Mouse (Mus musculus) hindbrain, embryonic 16.5 days (tissue): ENCODE data around the gene LTO1. TPM values are rescaled to one million over a fixed set of nuclear protein-coding genes. Genes with fewer than 3 reads are reported as not detected.

Source experiments
- ATAC-seq: fragments of 200-750 bp; cut with Nextera tagmentation; 2 replicates; pipeline ENCODE4 v1.8.0; 2017; ENCODE audit warnings: moderate TSS enrichment, moderate library complexity
- H3K27ac ChIP-seq: fragments of 300-500 bp; sonication (generic); 2 replicates; pipeline ENCODE4 v1.5.1; 2014; ENCODE audit warnings: low read depth, mild to moderate bottlenecking, control low read depth, low read length, moderate library complexity
- H3K27me3 ChIP-seq: fragments of 300-500 bp; sonication (generic); replicated peaks from 2 replicates; pipeline ENCODE4 v1.6.1; 2014; ENCODE audit warnings: low read length; ENCODE audit not compliant: control insufficient read depth, insufficient read depth
- H3K36me3 ChIP-seq: fragments of 300-500 bp; sonication (generic); 2 replicates; pipeline ENCODE4 v1.6.1; 2014; ENCODE audit warnings: mild to moderate bottlenecking, low read length, moderate library complexity, mixed read lengths; ENCODE audit not compliant: control insufficient read depth, insufficient read depth
- H3K4me1 ChIP-seq: fragments of 300-500 bp; sonication (generic); 2 replicates; pipeline ENCODE4 v1.6.1; 2014; ENCODE audit warnings: low read depth, low read length; ENCODE audit not compliant: control insufficient read depth, insufficient read depth
- H3K4me2 ChIP-seq: fragments of 300-500 bp; sonication (generic); 2 replicates; pipeline ENCODE4 v1.6.1; 2014; ENCODE audit warnings: mild to moderate bottlenecking, low read length, control low read depth, moderate library complexity
- H3K4me3 ChIP-seq: fragments of 300-500 bp; sonication (generic); 2 replicates; pipeline ENCODE4 v1.5.1; 2014; ENCODE audit warnings: mild to moderate bottlenecking, low read length, control low read depth, moderate library complexity
- H3K9ac ChIP-seq: fragments of 300-500 bp; sonication (generic); 2 replicates; pipeline ENCODE4 v1.6.1; 2014; ENCODE audit warnings: low read depth, mild to moderate bottlenecking, control low read depth, low read length, moderate library complexity
- H3K9me3 ChIP-seq: fragments of 300-500 bp; sonication (generic); 2 replicates; pipeline ENCODE4 v1.6.1; 2014; ENCODE audit warnings: mild to moderate bottlenecking, low read length, moderate library complexity; ENCODE audit not compliant: control insufficient read depth
- WGBS: fragments of 180-500 bp; shearing (Covaris S2); extraction: QIAGEN DNeasy Blood & Tissue Kit; methylation state at CpG from one replicate; pipeline ENCODE4 v1.1.7; 2014; 5-methylcytosine and 5-hydroxymethylcytosine counted together
- polyA plus RNA-seq: library from polyadenylated mRNA; unstranded; fragments of >200 nt; fragmentation: Nextera tagmentation; extraction: Ambion mirVana; gene quantifications from 2 replicates; pipeline ENCODE4 v1.2.1, GENCODE M21; 2015

Gene LTO1
- polyA plus RNA-seq, 1 experiment from 2014 or later, result 32.5 TPM

DNA sequence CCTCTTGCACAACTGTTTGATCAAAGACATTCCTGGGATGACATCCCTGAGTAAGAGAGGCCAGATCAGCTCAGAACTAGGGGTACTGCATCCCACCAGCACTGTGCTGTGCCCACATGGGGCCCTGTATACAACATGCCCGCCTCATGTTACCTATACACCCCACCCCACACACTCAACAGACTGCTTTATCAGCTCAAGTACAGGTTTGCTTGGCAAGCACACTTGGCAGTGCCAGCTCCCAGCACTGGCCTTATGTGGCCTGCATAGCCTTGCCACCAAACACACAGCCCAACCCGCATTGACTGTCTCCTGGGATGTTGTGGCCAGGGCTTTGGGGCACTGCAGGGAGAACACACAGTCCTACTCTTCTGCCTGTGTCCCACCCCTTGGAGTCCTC lies 12.7 kb downstream of the LTO1 start:
- Histone ChIP-seq H3K4me2 (no peak overlapping the region), H3K36me3 (peaks cover 2% of the 10 kb centered on the region; the same call in 1 of the 2 replicates), H3K9ac (no peak overlapping the region; the same call in 1 of the 2 replicates), H3K27ac (no peak overlapping the region), H3K4me1 (peaks cover 6% of the 10 kb centered on the region), H3K27me3 (no peaks in the 10 kb centered on the region), H3K4me3 (no peak overlapping the region), H3K9me3 (no peaks in the 10 kb centered on the region)
- 79% methylated on average over 2 of the region's 2 CpGs for WGBS
- ATAC-seq, result no peak

DNA sequence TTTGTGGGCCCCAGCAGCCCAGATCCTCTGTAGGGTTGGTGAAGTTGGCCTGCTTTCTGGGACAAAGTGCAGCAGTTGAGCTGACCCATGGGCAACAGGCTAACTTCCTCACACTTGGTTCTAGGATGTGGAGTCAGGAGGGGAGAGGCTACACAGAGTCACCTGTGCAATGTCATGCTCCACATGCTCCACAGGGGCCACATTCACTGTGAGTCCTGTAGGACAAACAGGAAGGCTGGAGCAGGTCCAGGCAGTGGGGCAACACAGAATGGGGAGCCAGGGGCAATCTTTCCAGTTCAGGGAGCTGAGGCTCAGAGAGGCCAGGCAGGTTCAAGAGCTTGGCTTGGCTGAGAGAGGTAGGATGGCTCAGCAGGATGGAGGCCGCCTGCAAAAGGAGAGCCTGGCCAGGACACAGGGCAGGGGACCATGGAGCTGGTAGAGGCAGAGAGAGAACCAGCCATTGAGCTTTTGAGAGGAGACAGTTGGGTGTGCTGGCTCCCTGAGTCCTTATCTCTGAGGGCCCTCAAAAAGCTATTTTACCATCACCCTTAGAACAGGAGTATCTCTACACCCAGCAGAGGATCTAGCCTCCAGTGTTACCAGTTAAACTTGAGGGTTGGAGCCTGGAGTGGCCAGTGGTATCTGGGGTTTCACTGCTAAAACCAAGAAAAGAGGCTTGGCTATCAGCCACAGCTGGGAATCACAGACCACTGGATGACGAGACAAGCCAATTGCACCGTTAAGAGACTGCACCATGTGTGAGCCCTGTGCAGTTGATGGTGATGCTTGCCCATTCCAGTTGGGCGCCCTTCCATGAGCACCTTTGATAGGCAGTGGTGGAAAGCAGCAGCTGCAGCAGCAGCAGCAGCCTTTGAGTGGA lies 13.3 kb downstream of the LTO1 start:
- Histone ChIP-seq H3K9me3 (no peaks in the 10 kb centered on the region), H3K36me3 (peaks cover 2% of the 10 kb centered on the region; the same call in 1 of the 2 replicates), H3K4me1 (peaks cover 6% of the 10 kb centered on the region), H3K4me2 (no peak overlapping the region), H3K27ac (no peak overlapping the region), H3K27me3 (no peaks in the 10 kb centered on the region), H3K9ac (no peak overlapping the region), H3K4me3 (no peak overlapping the region)
- ATAC-seq, result no peak
- WGBS, result 73% methylated on average over 4 of the region's 4 CpGs

DNA sequence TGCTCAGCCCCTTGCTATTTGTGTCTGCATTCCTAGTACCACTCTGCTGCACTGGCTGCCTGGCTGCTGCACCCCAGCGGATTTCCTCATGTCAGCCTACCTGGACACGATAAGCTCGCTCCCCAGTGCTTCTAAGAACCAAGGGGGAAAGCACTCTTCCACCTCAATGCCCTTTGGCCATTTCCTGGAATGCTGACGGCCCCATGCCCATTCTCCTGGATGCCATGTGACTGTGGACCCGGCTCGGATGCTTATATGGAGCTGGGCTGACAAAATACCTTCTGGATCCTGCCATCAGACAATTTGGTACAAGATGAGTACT lies 13.9 kb downstream of the LTO1 start:
- Histone ChIP-seq H3K27ac (no peak overlapping the region), H3K27me3 (no peaks in the 10 kb centered on the region), H3K4me2 (no peak overlapping the region), H3K4me1 (peaks cover 6% of the 10 kb centered on the region), H3K4me3 (no peak overlapping the region), H3K9me3 (no peaks in the 10 kb centered on the region), H3K9ac (no peak overlapping the region), H3K36me3 (peaks cover 2% of the 10 kb centered on the region; the same call in 1 of the 2 replicates)
- WGBS, result 78% methylated on average over 6 of the region's 6 CpGs
- ATAC-seq, result no peak

DNA sequence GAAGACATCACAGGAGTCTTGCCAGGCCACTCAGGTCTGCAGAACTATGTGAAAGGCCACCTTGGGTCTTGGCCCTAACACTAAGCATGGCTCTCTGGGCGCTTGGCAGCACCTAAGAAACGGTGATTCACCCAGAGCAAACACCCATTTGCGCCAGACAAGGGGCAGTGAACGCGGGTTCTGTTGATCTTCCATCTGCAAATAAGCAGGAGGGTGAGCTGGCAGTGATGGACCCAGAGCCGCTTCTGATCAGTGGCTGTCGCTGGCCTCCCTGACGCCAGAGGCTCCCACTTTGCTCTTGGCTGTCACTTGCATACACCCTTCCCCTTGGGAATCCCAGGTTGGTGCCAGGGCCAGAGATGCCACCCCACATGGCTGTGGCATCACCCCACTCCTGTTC lies 14.6 kb downstream of the LTO1 start:
- Histone ChIP-seq H3K27me3 (no peaks in the 10 kb centered on the region), H3K4me3 (no peak overlapping the region), H3K27ac (no peak overlapping the region), H3K9me3 (no peaks in the 10 kb centered on the region), H3K4me2 (no peak overlapping the region), H3K9ac (no peak overlapping the region), H3K36me3 (peaks cover 2% of the 10 kb centered on the region; the same call in 1 of the 2 replicates), H3K4me1 (peaks cover 6% of the 10 kb centered on the region)
- 69% methylated on average over 8 of the region's 8 CpGs for WGBS
- no peak for ATAC-seq

DNA sequence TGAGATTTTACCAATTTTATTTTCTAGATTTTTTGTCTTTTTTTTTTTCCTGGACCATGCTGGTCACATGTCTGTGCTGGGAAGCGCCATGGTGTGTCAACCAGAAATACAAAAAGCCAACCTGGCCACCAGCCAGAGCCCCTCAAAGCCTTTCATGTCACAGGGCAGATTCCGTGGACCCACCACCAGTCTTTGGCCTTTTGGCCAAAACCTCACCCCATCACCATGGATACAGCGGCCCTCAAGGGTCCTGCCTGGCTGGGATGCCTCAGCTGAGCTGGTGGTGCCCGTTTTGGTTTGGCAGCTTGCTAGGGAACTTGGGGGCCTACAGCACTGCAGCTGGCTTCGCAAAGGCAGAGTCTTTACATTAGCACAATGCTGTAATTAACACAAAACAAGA lies 15.0 kb downstream of the LTO1 start:
- Histone ChIP-seq H3K27ac (no peak overlapping the region), H3K36me3 (peaks cover 2% of the 10 kb centered on the region; the same call in 1 of the 2 replicates), H3K9ac (peak overlapping the region; percentile 8; the same call in 1 of the 2 replicates), H3K9me3 (no peaks in the 10 kb centered on the region), H3K4me2 (no peak overlapping the region), H3K4me3 (no peak overlapping the region), H3K4me1 (peaks cover 6% of the 10 kb centered on the region), H3K27me3 (no peaks in the 10 kb centered on the region)
- WGBS, result 32% methylated on average over 5 of the region's 5 CpGs
- 0 out of 2 replicates have a peak, but pooled peaks have one; percentile 37 for ATAC-seq

DNA sequence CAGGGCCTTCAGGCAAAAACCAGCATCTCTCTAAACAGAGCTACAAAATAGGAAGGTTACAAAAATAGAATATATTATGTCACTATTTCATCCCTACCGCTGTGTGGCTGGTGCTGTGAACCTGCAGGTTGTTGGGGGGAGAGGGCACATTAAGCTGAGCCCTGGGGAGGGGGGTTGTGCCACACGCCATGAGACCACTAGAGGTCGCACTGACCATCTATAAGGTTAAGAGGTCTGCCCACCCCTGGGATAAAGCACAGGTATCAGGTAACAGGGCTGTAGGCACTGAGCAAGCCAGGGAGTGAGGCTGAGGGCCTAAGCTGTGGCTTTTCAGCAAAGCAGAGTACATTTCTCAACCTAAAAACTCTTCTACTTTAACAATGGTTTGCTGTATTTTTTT lies 16.9 kb downstream of the LTO1 start:
- WGBS, result 21% methylated on average over 3 of the region's 3 CpGs
- no peak for ATAC-seq

DNA sequence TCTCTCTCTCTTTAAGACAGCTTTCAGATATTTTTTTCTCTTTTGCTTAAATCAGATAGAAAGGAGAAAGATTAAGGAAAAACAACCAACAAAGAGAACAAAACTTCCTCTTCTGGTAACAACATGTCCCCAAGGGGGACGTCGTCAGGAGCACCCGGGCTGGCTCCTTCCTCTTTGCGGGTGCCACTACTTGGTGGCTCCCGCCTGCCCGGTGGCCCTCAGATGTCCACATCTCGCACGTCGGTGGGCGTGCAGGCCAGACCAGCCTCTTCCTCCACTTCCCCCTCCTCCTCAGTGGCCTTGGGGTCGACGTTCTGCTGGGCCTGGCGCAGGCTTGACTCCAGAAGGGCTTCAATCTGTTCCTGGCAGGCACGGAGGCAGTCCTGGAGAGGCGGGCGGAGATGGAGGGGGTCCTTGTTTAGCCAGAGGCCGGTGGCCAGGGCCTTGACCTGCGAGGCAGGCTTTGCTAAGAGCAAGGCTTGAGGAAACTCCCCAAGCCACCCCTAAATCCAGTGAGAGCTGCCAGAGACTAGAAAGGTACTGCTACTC lies 17.6 kb downstream of the LTO1 start:
- no peak overlapping the region for H3K4me2 ChIP-seq
- no peak for ATAC-seq
- peaks cover 10% of the 10 kb centered on the region for H3K4me1 ChIP-seq
- 70% methylated on average over 17 of the region's 18 CpGs for WGBS
- no peaks in the 10 kb centered on the region for H3K27me3 ChIP-seq
- H3K9me3 ChIP-seq, result no peaks in the 10 kb centered on the region
- H3K9ac ChIP-seq, result no peak overlapping the region
- no peak overlapping the region for H3K4me3 ChIP-seq
- H3K36me3 ChIP-seq, result peaks cover 2% of the 10 kb centered on the region; the same call in 1 of the 2 replicates
- H3K27ac ChIP-seq, result no peak overlapping the region

More for the DNA sequence above, 16.9 kb downstream of the LTO1 start:
- Histone ChIP-seq H3K4me1 (peaks cover 10% of the 10 kb centered on the region), H3K9ac (no peak overlapping the region), H3K36me3 (peaks cover 2% of the 10 kb centered on the region; the same call in 1 of the 2 replicates), H3K27me3 (no peaks in the 10 kb centered on the region), H3K4me3 (no peak overlapping the region), H3K27ac (no peak overlapping the region), H3K9me3 (no peaks in the 10 kb centered on the region), H3K4me2 (no peak overlapping the region)

DNA sequence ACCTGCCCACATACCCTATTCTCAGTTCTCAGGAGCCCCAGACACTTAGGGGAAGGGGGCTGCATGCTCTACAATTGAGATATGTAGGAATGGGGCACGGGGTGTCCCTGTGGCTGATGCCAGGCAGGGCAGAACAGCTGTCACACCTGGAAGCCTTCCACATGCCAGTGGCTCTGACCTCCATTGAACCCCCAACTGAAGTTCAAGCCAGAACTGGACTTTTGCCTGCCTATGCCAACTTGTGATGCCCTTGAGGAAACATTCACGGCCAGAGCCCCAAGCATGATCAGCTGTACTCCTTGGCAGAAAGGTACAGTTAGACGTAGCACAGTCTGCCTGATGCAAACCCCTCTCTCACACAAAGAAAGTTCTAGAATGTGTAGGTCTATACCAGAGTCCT lies 18.4 kb downstream of the LTO1 start:
- H3K4me3 ChIP-seq, result no peak overlapping the region
- ATAC-seq, result no peak
- no peaks in the 10 kb centered on the region for H3K9me3 ChIP-seq
- H3K9ac ChIP-seq, result no peak overlapping the region
- H3K4me2 ChIP-seq, result no peak overlapping the region
- peaks cover 2% of the 10 kb centered on the region; the same call in 1 of the 2 replicates for H3K36me3 ChIP-seq
- H3K27ac ChIP-seq, result no peak overlapping the region
- peaks cover 18% of the 10 kb centered on the region for H3K4me1 ChIP-seq
- WGBS, result 87% methylated on average over 3 of the region's 3 CpGs
- no peaks in the 10 kb centered on the region for H3K27me3 ChIP-seq

DNA sequence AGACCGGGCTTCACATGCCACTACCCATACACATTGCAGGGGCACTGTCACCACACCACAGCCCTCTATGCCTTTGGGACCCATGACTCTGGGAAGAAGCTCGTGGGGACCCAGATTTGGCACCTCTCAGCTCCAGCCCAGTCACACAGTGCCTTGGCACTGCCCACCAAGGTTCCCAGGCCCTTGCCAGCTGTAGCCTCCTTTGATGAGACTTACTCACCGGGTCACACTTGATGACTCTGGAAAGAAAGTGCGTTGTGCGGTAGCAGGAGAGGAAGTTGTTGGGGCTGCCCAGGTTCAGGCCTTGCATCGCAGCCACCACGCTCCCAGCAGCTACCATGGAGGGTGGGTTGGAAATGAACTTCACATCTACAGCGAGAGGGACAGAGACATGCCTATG lies 18.9 kb downstream of the LTO1 start:
- no peaks in the 10 kb centered on the region for H3K27me3 ChIP-seq
- 90% methylated on average over 8 of the region's 8 CpGs for WGBS
- H3K9ac ChIP-seq, result no peak overlapping the region
- H3K36me3 ChIP-seq, result peaks cover 2% of the 10 kb centered on the region; the same call in 1 of the 2 replicates
- H3K9me3 ChIP-seq, result no peaks in the 10 kb centered on the region
- H3K4me3 ChIP-seq, result no peak overlapping the region
- peaks cover 22% of the 10 kb centered on the region for H3K4me1 ChIP-seq
- ATAC-seq, result no peak
- H3K27ac ChIP-seq, result no peak overlapping the region
- H3K4me2 ChIP-seq, result no peak overlapping the region
